Mouse (Mus musculus) heart, embryonic 16.5 days (tissue): ENCODE data around the gene Iqsec2. TPM values are rescaled to one million over a fixed set of nuclear protein-coding genes. Genes with fewer than 3 reads are reported as not detected.
A peak's percentile ranks its signal among the peaks of the same experiment; 100 is the strongest.
"Not testable (repeated sequence)": the region's sequence is repeated elsewhere in the genome, so short reads cannot be mapped to it uniquely, and the experiment has no call there.

Source experiments
- ATAC-seq: fragments of 200-750 bp; cut with Nextera tagmentation; replicated peaks from 2 replicates; pipeline ENCODE4 v1.8.0; 2017; ENCODE audit warnings: moderate number of reproducible peaks; ENCODE audit not compliant: insufficient read depth, low FRiP score; ENCODE audit errors: extremely low read depth
- H3K27ac ChIP-seq: fragments of 300-500 bp; sonication (generic); 2 replicates; pipeline ENCODE4 v1.5.1; 2014; ENCODE audit warnings: mild to moderate bottlenecking, low read length, control low read depth, moderate library complexity
- H3K27me3 ChIP-seq: fragments of 300-500 bp; sonication (generic); 2 replicates; pipeline ENCODE4 v1.6.1; 2014; ENCODE audit warnings: low read length, mixed read lengths; ENCODE audit not compliant: control insufficient read depth, insufficient read depth
- H3K36me3 ChIP-seq: fragments of 300-500 bp; sonication (generic); 2 replicates; pipeline ENCODE4 v1.6.1; 2014; ENCODE audit not compliant: control insufficient read depth, insufficient read depth
- H3K4me1 ChIP-seq: fragments of 300-500 bp; sonication (generic); 2 replicates; pipeline ENCODE4 v1.6.1; 2014; ENCODE audit warnings: low read length, mixed read lengths; ENCODE audit not compliant: control insufficient read depth, insufficient read depth
- H3K4me2 ChIP-seq: fragments of 300-500 bp; sonication (generic); 2 replicates; pipeline ENCODE4 v1.6.1; 2014; ENCODE audit warnings: low read depth, mild to moderate bottlenecking, control low read depth, low read length
- H3K4me3 ChIP-seq: fragments of 300-500 bp; sonication (generic); 2 replicates; pipeline ENCODE4 v1.5.1; 2014; ENCODE audit warnings: mild to moderate bottlenecking, control low read depth, low read length
- H3K9ac ChIP-seq: fragments of 300-500 bp; sonication (generic); 2 replicates; pipeline ENCODE4 v1.6.1; 2014; ENCODE audit warnings: low read length, control low read depth
- H3K9me3 ChIP-seq: fragments of 300-500 bp; sonication (generic); replicated peaks from 2 replicates; pipeline ENCODE4 v1.6.1; 2016; ENCODE audit warnings: low read length; ENCODE audit not compliant: control insufficient read depth
- WGBS: fragments of 180-500 bp; shearing (Covaris S2); extraction: QIAGEN DNeasy Blood & Tissue Kit; methylation state at CpG from one replicate; pipeline ENCODE4 v1.1.7; 2014; 5-methylcytosine and 5-hydroxymethylcytosine counted together
- polyA plus RNA-seq: library from polyadenylated mRNA; unstranded; fragments of >200 nt; fragmentation: Nextera tagmentation; extraction: Ambion mirVana; gene quantifications from 2 replicates; pipeline ENCODE4 v1.2.1, GENCODE M21; 2015

The Iqsec2 gene
- polyA plus RNA-seq, 1 experiment from 2014 or later, result 41.7 TPM

GRCm38 (mm10) chrX:152224280-152224679 lies 80.2 kb downstream of the Iqsec2 start:
- Histone ChIP-seq H3K27me3 (peaks cover 23% of the 10 kb centered on the region), H3K4me3 (no peak overlapping the region), H3K4me2 (no peak overlapping the region), H3K4me1 (no peaks in the 10 kb centered on the region), H3K27ac (no peak overlapping the region), H3K9ac (no peak overlapping the region), H3K9me3 (no peaks in the 10 kb centered on the region), H3K36me3 (no peaks in the 10 kb centered on the region)
- WGBS, result 72% methylated on average over 5 of the region's 5 CpGs
- no peak for ATAC-seq

DNA sequence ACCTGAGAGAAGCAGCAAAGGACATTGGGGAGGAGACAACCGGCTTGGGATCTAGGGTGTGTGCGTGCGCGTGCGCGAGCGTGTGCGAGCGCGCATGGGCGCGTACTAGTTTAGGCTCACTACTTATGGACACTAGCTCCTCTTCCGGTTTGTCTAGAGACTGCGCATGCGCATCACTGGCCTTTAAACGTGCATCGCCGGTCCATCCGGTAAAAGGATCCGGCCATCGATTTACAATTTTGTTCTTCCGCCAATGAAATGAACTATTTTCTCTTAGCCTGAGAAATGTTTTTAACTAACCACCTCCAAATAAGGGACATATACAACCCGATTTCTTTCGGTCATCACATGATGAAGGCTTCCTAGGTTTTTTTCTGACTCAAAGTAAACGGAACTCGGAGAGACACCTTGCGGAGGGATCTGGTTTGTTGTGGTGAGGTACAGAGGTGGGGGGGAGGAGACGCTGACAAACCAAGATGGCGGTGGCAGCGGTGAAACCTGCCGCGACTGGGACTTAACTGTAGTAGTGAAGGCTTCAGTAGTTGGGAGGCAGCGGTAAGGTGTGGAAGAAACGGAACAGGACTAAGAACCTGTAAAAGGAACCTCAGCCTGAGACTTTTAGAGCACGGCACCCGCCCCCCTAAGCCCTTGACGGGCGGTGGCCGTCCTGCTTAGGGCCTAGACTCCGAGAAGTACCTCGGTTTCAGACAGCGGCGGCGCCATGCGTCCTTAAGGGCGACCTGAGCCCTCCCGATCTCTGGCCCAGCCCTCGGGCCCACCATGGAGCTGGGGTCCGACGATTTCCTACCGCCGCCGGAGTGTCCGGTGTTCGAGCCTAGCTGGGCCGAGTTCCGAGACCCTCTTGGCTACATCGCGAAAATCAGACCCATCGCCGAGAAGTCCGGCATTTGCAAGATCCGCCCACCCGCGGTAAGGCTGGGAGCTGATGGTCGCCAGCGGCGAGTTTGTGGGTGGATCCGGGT lies 89.0 kb downstream of the Iqsec2 start, which contains the start of gene Kdm5c:
Gene Kdm5c (plus strand): TSS at position 240 of the 983 bp plus-strand sequence.
- Histone ChIP-seq H3K36me3 (peaks cover 6% of the 10 kb centered on the region; the same call in 1 of the 2 replicates), H3K4me2 (peak within 1 kb of the TSS; percentile 77), H3K9ac (peak within 1 kb of the TSS; percentile 93), H3K4me3 (peak within 1 kb of the TSS; percentile 86), H3K9me3 (no peaks in the 10 kb centered on the region), H3K4me1 (peaks cover 14% of the 10 kb centered on the region), H3K27me3 (no peaks in the 10 kb centered on the region), H3K27ac (peak within 1 kb of the TSS; percentile 62)
- peak; percentile 98 for ATAC-seq
- 1% methylated on average over 69 of the region's 69 CpGs for WGBS

DNA sequence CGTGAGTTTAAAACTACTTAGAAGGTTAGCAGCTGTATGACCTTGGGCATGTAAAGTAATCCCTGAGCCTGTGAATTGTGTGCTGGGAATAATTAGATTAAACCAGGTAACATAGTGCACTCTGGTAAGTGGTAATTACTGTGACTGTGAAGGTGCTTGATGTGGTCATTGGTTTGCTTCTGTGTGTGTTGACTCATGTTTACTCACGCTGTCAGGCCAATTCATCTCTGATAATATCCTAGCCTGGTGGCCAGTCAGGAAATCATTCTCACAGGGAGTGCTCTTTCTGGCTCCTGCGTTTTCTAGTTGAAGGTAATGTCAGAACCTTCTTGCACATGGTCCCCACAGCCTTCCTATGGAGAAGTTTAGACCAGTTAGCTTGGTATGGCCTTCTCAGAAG lies 90.1 kb downstream of the Iqsec2 start:
- H3K36me3 ChIP-seq, result peaks cover 13% of the 10 kb centered on the region
- no peak for ATAC-seq
- peak overlapping the region; percentile 77 for H3K4me2 ChIP-seq
- peaks cover 14% of the 10 kb centered on the region for H3K4me1 ChIP-seq
- H3K9me3 ChIP-seq, result no peaks in the 10 kb centered on the region
- no peaks in the 10 kb centered on the region for H3K27me3 ChIP-seq
- WGBS, result 11% methylated on average over 3 of the region's 3 CpGs
- H3K27ac ChIP-seq, result peak overlapping the region; percentile 0; the same call in 1 of the 2 replicates
- peak overlapping the region; percentile 86 for H3K4me3 ChIP-seq
- H3K9ac ChIP-seq, result peak overlapping the region; percentile 93

DNA sequence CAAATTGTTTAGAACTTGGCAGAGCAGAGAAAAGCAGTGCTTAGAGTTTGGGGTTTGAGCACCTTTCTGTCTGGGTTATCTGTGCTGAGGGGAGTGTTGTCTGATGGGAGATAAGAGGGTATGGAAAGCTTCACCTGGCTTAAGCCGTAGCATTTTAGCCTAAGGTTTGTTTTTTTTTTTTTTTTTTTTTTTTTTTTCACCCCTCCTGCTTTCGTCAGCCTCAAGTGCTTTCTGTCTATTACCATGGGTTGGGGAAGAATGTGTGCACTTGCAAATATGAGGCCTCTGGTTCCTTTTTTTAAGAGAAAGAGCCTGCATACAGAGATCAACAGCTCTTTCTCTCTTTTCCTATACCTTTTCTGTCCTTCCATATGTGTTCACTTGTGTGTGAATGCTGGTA lies 91.7 kb downstream of the Iqsec2 start:
- H3K27me3 ChIP-seq, result no peaks in the 10 kb centered on the region
- no peak overlapping the region for H3K9ac ChIP-seq
- WGBS, result 38% methylated on average over 2 of the region's 2 CpGs
- H3K9me3 ChIP-seq, result no peaks in the 10 kb centered on the region
- peaks cover 25% of the 10 kb centered on the region for H3K36me3 ChIP-seq
- H3K4me1 ChIP-seq, result peaks cover 14% of the 10 kb centered on the region
- peak overlapping the region; percentile 77 for H3K4me2 ChIP-seq
- no peak overlapping the region for H3K4me3 ChIP-seq
- no peak overlapping the region for H3K27ac ChIP-seq
- no peak for ATAC-seq

DNA sequence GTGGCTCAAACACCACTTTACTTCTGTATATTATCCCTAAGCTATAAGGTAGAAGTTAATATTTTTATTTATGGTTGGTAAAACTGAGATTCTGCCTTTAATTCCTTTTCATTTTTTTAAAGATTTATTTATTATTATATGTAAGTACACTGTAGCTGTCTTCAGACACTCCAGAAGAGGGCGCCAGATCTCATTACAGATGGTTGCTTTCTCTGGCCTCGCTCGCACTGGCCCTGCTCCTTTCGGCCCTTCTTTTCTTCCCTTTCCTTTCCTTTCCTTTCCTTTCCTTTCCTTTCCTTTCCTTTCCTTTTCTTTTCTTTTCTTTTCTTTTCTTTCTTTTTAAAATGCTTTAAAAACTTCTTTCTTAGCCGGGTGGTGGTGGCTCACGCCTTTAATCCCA lies 99.1 kb downstream of the Iqsec2 start:
- not testable (repeated sequence) for H3K4me2 ChIP-seq, H3K4me1 ChIP-seq, H3K9me3 ChIP-seq, H3K27ac ChIP-seq, ATAC-seq, H3K4me3 ChIP-seq, H3K9ac ChIP-seq, H3K27me3 ChIP-seq
- 78% methylated on average over 6 of the region's 6 CpGs for WGBS
- peaks cover 74% of the 10 kb centered on the region for H3K36me3 ChIP-seq

DNA sequence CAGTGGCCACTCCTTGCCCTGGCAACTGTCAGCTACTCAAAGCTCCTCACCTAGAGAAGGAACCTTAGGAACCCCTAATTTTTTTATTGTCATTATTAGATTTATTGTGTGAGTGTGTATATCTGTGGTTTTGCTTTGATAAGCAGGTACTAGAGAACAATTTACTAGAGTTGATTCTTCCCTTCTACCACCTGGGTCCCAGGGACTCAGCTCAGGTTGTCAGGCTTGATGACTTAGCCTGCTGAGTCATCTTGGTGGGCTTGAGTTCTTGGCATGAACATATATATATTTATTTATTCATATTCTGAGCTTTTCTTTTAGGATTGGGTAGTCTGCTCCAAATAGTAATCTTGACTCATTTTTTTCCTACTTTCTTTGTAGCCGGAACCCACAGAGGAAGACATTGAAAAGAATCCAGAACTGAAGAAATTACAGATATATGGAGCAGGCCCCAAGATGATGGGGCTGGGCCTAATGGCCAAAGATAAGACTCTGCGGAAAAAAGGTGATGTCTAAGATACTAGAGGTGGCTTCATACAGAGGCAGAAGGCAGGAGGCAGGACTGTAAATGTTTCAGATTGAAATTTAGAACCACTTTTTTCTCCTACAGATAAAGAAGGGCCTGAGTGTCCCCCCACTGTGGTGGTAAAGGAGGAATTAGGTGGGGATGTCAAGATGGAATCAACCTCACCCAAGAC lies 100.6 kb downstream of the Iqsec2 start:
- H3K27ac ChIP-seq, result no peak overlapping the region
- WGBS, result 91% methylated on average over 2 of the region's 2 CpGs
- no peak for ATAC-seq

DNA sequence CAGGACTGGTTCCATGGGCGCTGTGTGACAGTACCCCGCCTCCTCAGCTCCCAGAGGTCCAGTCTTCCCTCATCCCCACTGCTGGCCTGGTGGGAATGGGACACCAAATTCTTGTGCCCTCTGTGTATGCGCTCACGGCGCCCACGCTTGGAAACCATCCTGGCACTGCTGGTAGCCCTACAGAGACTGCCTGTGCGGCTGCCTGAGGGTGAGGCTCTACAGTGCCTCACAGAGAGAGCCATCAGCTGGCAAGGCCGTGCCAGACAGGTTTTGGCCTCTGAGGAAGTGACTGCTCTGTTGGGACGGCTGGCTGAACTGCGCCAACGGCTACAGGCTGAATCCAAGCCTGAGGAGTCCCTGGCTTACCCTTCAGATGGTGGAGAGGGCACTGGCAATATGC lies 127.1 kb downstream of the Iqsec2 start:
- WGBS, result 89% methylated on average over 11 of the region's 11 CpGs
- Histone ChIP-seq H3K36me3 (peaks cover 79% of the 10 kb centered on the region), H3K9ac (no peak overlapping the region), H3K27me3 (no peaks in the 10 kb centered on the region), H3K4me1 (no peaks in the 10 kb centered on the region), H3K4me3 (no peak overlapping the region), H3K4me2 (no peak overlapping the region), H3K9me3 (no peaks in the 10 kb centered on the region), H3K27ac (no peak overlapping the region)
- no peak for ATAC-seq

More for the DNA sequence above, 100.6 kb downstream of the Iqsec2 start:
- Histone ChIP-seq H3K4me3 (no peak overlapping the region), H3K36me3 (peaks cover 76% of the 10 kb centered on the region), H3K4me2 (no peak overlapping the region), H3K4me1 (no peaks in the 10 kb centered on the region), H3K9ac (no peak overlapping the region), H3K27me3 (no peaks in the 10 kb centered on the region), H3K9me3 (no peaks in the 10 kb centered on the region)
